Mouse (Mus musculus) NIH3T3 (cell line): ENCODE data around the gene Galnt17.

Source experiments
- DNase-seq: peaks from one replicate; pipeline ENCODE4 v3.0.0-alpha.2; 2012; ENCODE audit warnings: low read depth

Galnt17 gene

GRCm38 (mm10) chr5:131308397-131308796 lies at the start of gene Galnt17:
TSS of gene Galnt17 (minus strand) at chr5:131308497.
- DNase-seq: no peak

- DNase-seq: no peak
Observed at GRCm38 (mm10) chr5:131334536-131334935, 26.2 kb upstream of the Galnt17 start.

GRCm38 (mm10) chr5:131321286-131321685 lies 13.0 kb upstream of the Galnt17 start:
- peak; percentile 43 for DNase-seq

- no peak for DNase-seq
Observed at GRCm38 (mm10) chr5:131319605-131320004, 11.3 kb upstream of the Galnt17 start.

- DNase-seq: no peak
Observed at GRCm38 (mm10) chr5:131319141-131319540, 10.8 kb upstream of the Galnt17 start.

GRCm38 (mm10) chr5:131315016-131315415 lies 6.7 kb upstream of the Galnt17 start:
- peak; percentile 52 for DNase-seq

- peak; percentile 87 for DNase-seq
Observed at GRCm38 (mm10) chr5:131307656-131308151, 593 bp downstream of the Galnt17 start.

- peak; percentile 53 for DNase-seq
Observed at GRCm38 (mm10) chr5:131306908-131307655, 1.2 kb downstream of the Galnt17 start.

GRCm38 (mm10) chr5:131306321-131306907 lies 1.9 kb downstream of the Galnt17 start:
- no peak for DNase-seq

GRCm38 (mm10) chr5:131305223-131305622 lies 3.1 kb downstream of the Galnt17 start:
- no peak for DNase-seq

GRCm38 (mm10) chr5:131301526-131301925 lies 6.8 kb downstream of the Galnt17 start:
- DNase-seq: no peak

GRCm38 (mm10) chr5:131293726-131294449 lies 14.4 kb downstream of the Galnt17 start:
- no peak for DNase-seq

- DNase-seq: no peak
Observed at GRCm38 (mm10) chr5:131287091-131287490, 21.2 kb downstream of the Galnt17 start.

- DNase-seq: peak; percentile 10
Observed at GRCm38 (mm10) chr5:131286680-131287079, 21.6 kb downstream of the Galnt17 start.

GRCm38 (mm10) chr5:131280349-131280748 lies 27.9 kb downstream of the Galnt17 start:
- no peak for DNase-seq

GRCm38 (mm10) chr5:131279286-131279685 lies 29.0 kb downstream of the Galnt17 start:
- DNase-seq: no peak

GRCm38 (mm10) chr5:131277227-131277626 lies 31.1 kb downstream of the Galnt17 start:
- DNase-seq: no peak

- no peak for DNase-seq
Observed at GRCm38 (mm10) chr5:131266291-131266690, 42.0 kb downstream of the Galnt17 start.

- DNase-seq: no peak
Observed at GRCm38 (mm10) chr5:131264145-131264544, 44.2 kb downstream of the Galnt17 start.

- peak; percentile 71 for DNase-seq
Observed at GRCm38 (mm10) chr5:131250701-131251636, 57.3 kb downstream of the Galnt17 start.

- DNase-seq: no peak
Observed at GRCm38 (mm10) chr5:131248416-131248815, 59.9 kb downstream of the Galnt17 start.

GRCm38 (mm10) chr5:131246591-131246990 lies 61.7 kb downstream of the Galnt17 start:
- no peak for DNase-seq
